Mouse (Mus musculus): ENCODE measurements around the gene Smco3.

GRCm38 (mm10) chr6:136858420-136858819 lies 23.2 kb upstream of the Smco3 start:
- TF ChIP-seq POLR2AphosphoS2 (IDR thresholded peaks at IDR 0.05; ENCODE audit: low read depth, low read length) (no peak), CTCF (conservative IDR thresholded peaks at IDR 0.05 in 1 of 2, IDR thresholded peaks at IDR 0.05 in 1 of 2; ENCODE audit: low read depth in 2 of 2, low read length in 2 of 2) (no peak), USF1 (IDR thresholded peaks at IDR 0.05; ENCODE audit: low read depth, low read length) (no peak), POLR2A (IDR thresholded peaks at IDR 0.05; ENCODE audit: low read depth, low read length) (no peak), EP300 (IDR thresholded peaks at IDR 0.05; ENCODE audit: low read length) (no peak), TCF12 (IDR thresholded peaks at IDR 0.05; ENCODE audit: low read depth, low read length) (no peak), BHLHE40 (IDR thresholded peaks at IDR 0.05; ENCODE audit: low read depth, low read length) (no peak), NRF1 (IDR thresholded peaks at IDR 0.05; ENCODE audit: low read depth, low read length) (no peak), MXI1 (IDR thresholded peaks at IDR 0.05; ENCODE audit: low read depth, low read length) (no peak), USF2 (conservative IDR thresholded peaks at IDR 0.05; ENCODE audit: low read depth, low read length) (no peak), MAZ (IDR thresholded peaks at IDR 0.05; ENCODE audit: low read depth, low read length) (no peak), MYC (IDR thresholded peaks at IDR 0.05; ENCODE audit: low read depth, low read length) (no peak), MEF2A (IDR thresholded peaks at IDR 0.05; ENCODE audit: borderline replicate concordance, low read depth, low read length) (no peak)

All from CH12.LX (cell line).